In the genomic region with DNA sequence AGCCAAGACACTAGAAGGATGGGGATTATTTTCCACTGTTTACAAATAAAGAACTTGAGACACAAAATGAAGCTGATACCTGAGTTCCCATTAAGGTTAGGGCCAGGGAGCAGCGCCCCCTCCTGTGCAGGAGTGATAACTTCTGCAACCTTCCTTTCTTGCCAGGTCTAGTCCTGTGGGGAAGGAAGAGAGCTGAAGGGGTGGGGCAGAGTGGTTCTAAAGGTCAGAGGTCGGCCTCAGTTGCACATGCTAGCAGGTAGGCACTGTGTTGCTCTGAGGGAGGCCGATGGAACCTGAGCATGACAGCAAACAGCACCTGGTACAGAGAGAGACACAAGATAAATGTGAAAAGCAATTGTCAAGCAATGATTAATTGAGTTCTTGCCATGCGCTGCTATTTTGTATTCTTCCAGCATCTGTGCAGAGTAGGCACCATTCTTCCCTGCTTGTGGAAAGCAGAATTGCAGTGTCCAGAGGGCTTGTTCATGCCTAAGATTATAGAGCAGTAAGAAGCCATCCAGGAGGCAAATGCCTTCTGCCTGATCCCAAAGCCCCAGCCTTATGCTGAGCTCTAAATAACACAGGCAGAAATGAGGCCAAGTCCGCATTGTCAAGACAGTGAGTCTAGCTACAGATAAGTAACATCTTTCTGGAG, we compare ENCODE assay signal across 10 mouse cellular contexts.
DNase-seq lines count a peak whose midpoint lies in the region; TF ChIP-seq lines count a peak whose summit lies in the region.
"Had no signal": no experiment of that assay in that cellular context is flagged by ENCODE, and none has a peak within 500 bp of the region (broad histone marks: within the 10 kb centered on the region; RNA-seq: fewer than 3 reads in every experiment).

No protein-coding gene starts in this region.

- TF ChIP-seq EP300 in ES-Bruce4 (IDR thresholded peaks at IDR 0.05; ENCODE audit: insufficient read depth, low read depth, low read length): no peak

- H3K27me3 ChIP-seq in ES-Bruce4 (ENCODE audit: control insufficient read depth, insufficient read depth, low read length, poor library complexity, severe bottlenecking): no peaks in the 10 kb centered on the region
- H3K27me3 ChIP-seq: embryonic facial prominence, embryonic 15.5 days; limb, embryonic 13.5 days had no signal

- H3K9ac ChIP-seq in ES-Bruce4 (ENCODE audit: low read depth, poor library complexity, severe bottlenecking): no peak overlapping the region
- H3K9ac ChIP-seq: embryonic facial prominence, embryonic 15.5 days; limb, embryonic 13.5 days had no signal

- H3K4me3 ChIP-seq in layer of hippocampus, adult 2 months: no peak overlapping the region
- no peak overlapping the region for H3K4me3 ChIP-seq in ES-Bruce4 (ENCODE audit: low read depth, low read length)
- H3K4me3 ChIP-seq: embryonic facial prominence, embryonic 15.5 days; limb, embryonic 13.5 days had no signal

- H3K4me1 ChIP-seq in ES-Bruce4 (ENCODE audit: control insufficient read depth, insufficient read depth, low read length): no peaks in the 10 kb centered on the region
- H3K4me1 ChIP-seq: embryonic facial prominence, embryonic 15.5 days; limb, embryonic 13.5 days had no signal

- DNase-seq in layer of hippocampus, adult 2 months (ENCODE audit: low spot score in 2 of 2): no peak
- DNase-seq in layer of hippocampus, adult 8-10 months (ENCODE audit: low spot score in 2 of 2): no peak
- DNase-seq in adrenal gland, postnatal 10 days: peak; percentile 60
- peak; percentile 32 to 39 for DNase-seq in kidney, postnatal 4 days
- DNase-seq in right cerebral cortex, postnatal 25 days: no peak
- DNase-seq in retina, postnatal 1 day: no peak
- no peak for DNase-seq in gastrocnemius, postnatal 4 days (ENCODE audit: low spot score in 2 of 2)

- peak; percentile 67 for TF ChIP-seq CTCF in layer of hippocampus, adult 2 months (conservative IDR thresholded peaks at IDR 0.05)
- peak; percentile 59 for TF ChIP-seq CTCF in ES-Bruce4 (IDR thresholded peaks at IDR 0.05; ENCODE audit: low read depth, low read length)

- TF ChIP-seq POLR2A in ES-Bruce4 (IDR thresholded peaks at IDR 0.05; ENCODE audit: insufficient read depth, low read length): no peak

- H3K9me3 ChIP-seq in ES-Bruce4 (replicated peaks; ENCODE audit: control insufficient read depth, insufficient read depth, low read length, poor library complexity, severe bottlenecking): no peaks in the 10 kb centered on the region
- H3K9me3 ChIP-seq: embryonic facial prominence, embryonic 15.5 days; limb, embryonic 13.5 days had no signal

- H3K27ac ChIP-seq in layer of hippocampus, adult 2 months: no peak overlapping the region
- no peak overlapping the region for H3K27ac ChIP-seq in ES-Bruce4 (ENCODE audit: insufficient read depth, low read length)
- H3K27ac ChIP-seq: embryonic facial prominence, embryonic 15.5 days; limb, embryonic 13.5 days had no signal

- no peaks in the 10 kb centered on the region for H3K36me3 ChIP-seq in ES-Bruce4 (ENCODE audit: control insufficient read depth, insufficient read depth, low read length, poor library complexity, severe bottlenecking)
- H3K36me3 ChIP-seq: embryonic facial prominence, embryonic 15.5 days; limb, embryonic 13.5 days had no signal

Comparison
In these comparisons a context has a peak if more than half of its experiments do, and no peak if none do; other contexts are left out.
1. DNase-seq: peak in adrenal gland, postnatal 10 days (single experiment) and kidney, postnatal 4 days (2 of 2); none in layer of hippocampus, adult 2 months (0 of 2), layer of hippocampus, adult 8-10 months (0 of 2), right cerebral cortex, postnatal 25 days (single experiment), retina, postnatal 1 day (single experiment) and gastrocnemius, postnatal 4 days (0 of 2).